ENCODE assay signal across 22 mouse cellular contexts in genomic region chr3:37280221-37280620, GRCm38 (mm10). TPM values are rescaled to one million over a fixed set of nuclear protein-coding genes. Genes with fewer than 3 reads are reported as not detected.
"Had no signal": no experiment of that assay in that cellular context is flagged by ENCODE, and none has a peak within 500 bp of the region (broad histone marks: within the 10 kb centered on the region; RNA-seq: fewer than 3 reads in every experiment).

No protein-coding gene starts in this region.

- H3K4me1 ChIP-seq: kidney, embryonic 15.5 days; limb, embryonic 12.5 days; limb, embryonic 15.5 days; midbrain, embryonic 12.5 days; midbrain, embryonic 15.5 days; neural tube, embryonic 12.5 days; neural tube, embryonic 15.5 days; stomach, embryonic 15.5 days had no signal

- DNase-seq: kidney, postnatal 10 days; kidney, postnatal 36 days; left cerebral cortex, postnatal 4 days; liver, postnatal 0 days; lung, embryonic 14.5 days; lung, postnatal 36 days; right cerebral cortex, adult 18-20 months; right cerebral cortex, postnatal 14 days; right cerebral cortex, postnatal 4 days; thymus, postnatal 36 days had no signal

- H3K36me3 ChIP-seq: kidney, embryonic 15.5 days; limb, embryonic 12.5 days; limb, embryonic 15.5 days; midbrain, embryonic 12.5 days; midbrain, embryonic 15.5 days; neural tube, embryonic 12.5 days; neural tube, embryonic 15.5 days; stomach, embryonic 15.5 days had no signal

- H3K9ac ChIP-seq: kidney, embryonic 15.5 days; limb, embryonic 12.5 days; limb, embryonic 15.5 days; liver, embryonic 14.5 days; liver, postnatal 0 days; lung, embryonic 14.5 days; midbrain, embryonic 12.5 days; midbrain, embryonic 15.5 days; neural tube, embryonic 12.5 days; neural tube, embryonic 15.5 days; stomach, embryonic 15.5 days had no signal

- H3K9me3 ChIP-seq: kidney, embryonic 15.5 days; limb, embryonic 12.5 days; limb, embryonic 15.5 days; midbrain, embryonic 12.5 days; midbrain, embryonic 15.5 days; neural tube, embryonic 12.5 days; neural tube, embryonic 15.5 days; stomach, embryonic 15.5 days had no signal

- H3K27ac ChIP-seq: kidney, embryonic 15.5 days; limb, embryonic 12.5 days; limb, embryonic 15.5 days; liver, embryonic 14.5 days; midbrain, embryonic 12.5 days; midbrain, embryonic 15.5 days; neural tube, embryonic 12.5 days; neural tube, embryonic 15.5 days; stomach, embryonic 15.5 days had no signal

- ATAC-seq: liver, postnatal 0 days; lung, postnatal 0 days; midbrain, embryonic 15.5 days had no signal

- H3K4me3 ChIP-seq: kidney, embryonic 15.5 days; limb, embryonic 12.5 days; limb, embryonic 15.5 days; midbrain, embryonic 12.5 days; midbrain, embryonic 15.5 days; neural tube, embryonic 12.5 days; neural tube, embryonic 15.5 days; stomach, embryonic 15.5 days had no signal

- H3K27me3 ChIP-seq: kidney, embryonic 15.5 days; limb, embryonic 12.5 days; limb, embryonic 15.5 days; midbrain, embryonic 12.5 days; midbrain, embryonic 15.5 days; neural tube, embryonic 12.5 days; neural tube, embryonic 15.5 days; stomach, embryonic 15.5 days had no signal

RNA-seq across cellular contexts. Expression of gene Il21, which starts 47.8 kb away (rescaled TPM):
- total RNA-seq: left cerebral cortex, postnatal 4 days had no signal
- polyA plus RNA-seq: kidney, embryonic 15.5 days; limb, embryonic 12.5 days; limb, embryonic 15.5 days; liver, embryonic 11.5 days; liver, embryonic 14.5 days; liver, postnatal 0 days; lung, embryonic 14.5 days; lung, postnatal 0 days; midbrain, embryonic 12.5 days; midbrain, embryonic 15.5 days; neural tube, embryonic 12.5 days; neural tube, embryonic 15.5 days; stomach, embryonic 15.5 days; urinary bladder, adult 2 months had no signal
